Mouse (Mus musculus): ENCODE measurements around the gene Sp6. TPM values are rescaled to one million over a fixed set of nuclear protein-coding genes. Genes with fewer than 3 reads are reported as not detected.
A peak's percentile ranks its signal among the peaks of the same experiment; 100 is the strongest.

The Sp6 gene
- polyA plus RNA-seq, 1 experiment = 7.6 TPM

DNA sequence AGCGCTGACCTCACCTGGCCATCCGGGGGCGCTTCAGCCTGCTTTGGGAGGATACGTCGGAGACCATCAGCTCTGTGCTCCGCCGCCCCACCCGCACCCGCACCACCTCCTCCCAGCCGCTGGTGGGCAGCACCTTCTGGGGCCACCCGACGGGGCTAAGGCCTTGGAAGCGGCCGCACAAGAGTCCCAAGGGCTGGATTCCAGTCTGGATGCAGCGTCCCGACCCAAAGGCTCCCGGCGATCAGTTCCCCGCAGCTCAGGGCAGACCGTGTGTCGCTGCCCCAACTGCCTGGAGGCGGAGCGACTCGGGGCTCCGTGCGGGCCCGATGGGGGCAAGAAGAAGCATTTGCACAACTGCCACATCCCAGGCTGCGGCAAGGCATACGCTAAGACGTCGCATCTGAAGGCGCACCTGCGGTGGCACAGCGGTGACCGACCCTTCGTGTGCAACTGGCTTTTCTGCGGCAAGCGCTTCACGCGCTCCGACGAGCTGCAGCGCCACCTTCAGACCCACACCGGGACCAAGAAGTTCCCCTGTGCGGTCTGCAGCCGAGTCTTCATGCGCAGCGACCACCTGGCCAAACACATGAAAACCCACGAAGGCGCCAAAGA, 8.8 kb downstream of the Sp6 start:
- peak; percentile 50 for DNase-seq (ENCODE audit: low spot score)

- peak; percentile 50 for DNase-seq (ENCODE audit: low spot score)
Observed at GRCm38 (mm10) chr11:97024977-97025376, 11.8 kb downstream of the Sp6 start.

DNA sequence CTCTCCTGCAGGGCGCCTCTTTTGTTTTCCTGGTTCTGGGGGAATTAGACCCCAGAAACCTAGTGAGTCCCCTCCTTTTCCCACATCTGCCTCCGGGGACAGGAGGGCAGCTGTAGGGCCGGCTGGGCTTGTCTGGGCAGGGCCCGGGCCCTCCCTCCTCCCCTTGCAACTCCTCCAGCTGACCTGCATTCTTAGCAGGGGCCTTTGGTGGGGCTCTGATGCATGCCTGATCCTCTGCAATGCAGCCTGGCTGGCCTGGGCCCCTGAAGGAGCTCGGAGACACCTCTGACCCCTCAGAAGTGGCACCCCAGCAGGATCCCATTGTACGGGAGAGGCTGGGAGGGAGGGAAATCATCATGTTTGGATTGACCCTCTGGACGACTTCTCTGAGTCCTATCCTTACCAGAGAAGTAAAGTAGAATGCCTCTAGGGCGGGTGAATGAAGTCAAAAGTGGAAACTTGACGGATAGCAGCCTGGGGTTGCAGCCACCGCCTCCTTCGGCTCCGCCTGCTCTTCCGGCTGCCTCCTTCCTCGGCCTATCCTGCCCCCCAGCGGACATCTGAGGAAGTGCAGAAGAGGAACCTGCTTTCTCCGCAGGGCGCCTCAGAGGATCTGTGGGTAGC, 12.6 kb downstream of the Sp6 start:
- DNase-seq (ENCODE audit: low spot score) = peak; percentile 68

GRCm38 (mm10) chr11:97029686-97030417, 16.7 kb downstream of the Sp6 start, which contains the start of gene Scrn2:
Gene Scrn2 (plus strand): TSS chr11:97029938.
- peak; percentile 76 for DNase-seq (ENCODE audit: low spot score)

DNA sequence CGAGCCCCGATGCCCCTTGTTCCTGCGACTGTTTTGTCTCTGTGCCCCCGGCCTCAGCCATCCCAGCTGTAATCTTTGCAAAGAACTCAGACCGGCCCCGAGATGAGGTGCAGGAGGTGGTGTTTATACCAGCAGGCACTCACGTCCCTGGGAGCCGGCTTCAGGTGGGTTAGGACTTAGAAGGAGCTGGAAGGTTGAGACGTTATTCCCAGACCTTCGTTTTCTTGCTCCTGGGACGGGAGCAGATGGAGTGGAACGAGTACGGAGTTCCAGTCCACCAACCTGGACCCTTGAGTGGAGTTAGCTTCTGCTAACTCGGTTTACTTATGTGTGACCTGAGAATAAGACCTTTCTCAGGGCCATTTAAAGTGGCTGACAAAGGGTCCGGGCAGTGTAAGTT, 17.2 kb downstream of the Sp6 start:
- no peak for DNase-seq (ENCODE audit: low spot score)

DNA sequence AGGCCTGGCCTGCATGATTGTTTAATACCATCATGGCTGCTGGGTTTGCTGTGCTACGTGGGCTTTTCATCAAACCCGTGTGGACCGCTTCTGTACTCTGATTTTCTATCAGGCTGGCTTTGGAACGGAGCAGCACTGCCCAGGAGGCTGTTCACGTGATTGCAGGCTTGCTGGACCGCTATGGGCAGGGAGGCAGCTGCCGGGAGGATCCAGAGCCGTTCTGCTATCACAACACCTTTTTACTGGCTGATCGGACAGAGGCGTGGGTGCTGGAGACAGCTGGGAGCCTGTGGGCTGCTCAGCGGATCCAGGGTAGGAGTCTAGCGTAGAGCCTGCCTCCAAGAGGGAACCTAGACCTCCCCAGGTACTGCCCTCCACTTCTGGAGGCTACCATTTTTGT, 18.8 kb downstream of the Sp6 start:
- no peak for DNase-seq (ENCODE audit: low spot score)

DNA sequence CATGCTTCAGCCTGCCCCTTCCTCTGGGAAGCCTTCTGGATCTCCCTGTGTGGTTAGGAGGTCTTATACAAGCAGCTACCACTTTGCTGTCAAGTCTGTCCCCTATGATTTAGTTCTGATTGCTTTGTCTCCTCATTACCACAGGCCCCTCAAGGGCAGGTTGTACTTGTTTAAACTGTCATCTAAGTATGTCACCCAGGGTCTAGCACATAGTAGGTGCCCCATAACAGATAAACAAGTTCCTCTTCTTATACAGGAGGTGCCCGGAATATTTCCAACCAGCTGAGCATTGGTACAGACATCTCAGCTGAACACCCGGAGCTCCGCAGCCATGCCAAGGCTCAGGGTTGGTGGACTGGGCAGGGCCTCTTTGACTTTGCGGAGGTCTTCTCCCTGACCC, 19.3 kb downstream of the Sp6 start:
- no peak for DNase-seq (ENCODE audit: low spot score)

GRCm38 (mm10) chr11:97033781-97034180, 20.6 kb downstream of the Sp6 start:
- no peak for DNase-seq (ENCODE audit: low spot score)

DNA sequence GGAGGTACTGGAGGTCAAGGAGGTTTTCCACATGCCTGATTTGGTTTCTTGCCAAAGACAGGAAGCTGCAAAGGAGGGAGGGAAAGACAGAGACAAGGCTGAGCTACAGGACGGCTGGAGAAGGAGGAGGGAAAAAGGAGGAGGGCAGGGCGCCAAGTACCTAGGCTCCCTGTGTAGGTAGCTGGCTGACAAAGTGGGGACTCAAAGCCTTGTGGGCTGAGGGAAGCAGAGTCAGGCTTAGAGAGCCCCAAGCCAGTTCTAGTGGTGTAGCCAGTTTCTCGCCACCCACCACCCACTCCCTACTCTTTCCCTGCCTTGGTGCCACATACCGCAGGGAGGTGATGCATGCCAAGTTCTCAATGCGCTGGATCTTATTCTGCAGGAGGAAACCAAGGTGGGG, 22.9 kb downstream of the Sp6 start:
- no peak for DNase-seq (ENCODE audit: low spot score)

DNA sequence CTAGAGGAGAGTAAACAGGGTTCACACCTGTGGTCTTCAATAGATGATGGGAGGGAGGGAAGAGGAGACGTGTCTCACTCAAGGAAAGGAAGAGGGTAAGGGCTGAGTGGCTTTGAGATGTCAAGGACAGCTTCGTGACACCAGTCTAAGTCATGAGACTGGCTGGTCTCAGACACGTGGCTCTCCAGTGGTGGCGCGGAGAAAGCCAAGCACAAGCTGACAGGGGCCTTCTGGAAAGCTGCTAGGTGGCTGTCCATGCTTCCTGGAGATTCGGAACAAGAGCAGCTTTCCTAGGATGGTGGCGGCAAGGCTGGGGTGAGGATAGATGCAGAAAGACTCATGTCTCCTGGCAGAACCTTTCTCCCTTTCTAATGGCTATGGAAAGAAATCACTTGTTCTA, 25.7 kb downstream of the Sp6 start:
- DNase-seq (ENCODE audit: low spot score) = no peak

DNA sequence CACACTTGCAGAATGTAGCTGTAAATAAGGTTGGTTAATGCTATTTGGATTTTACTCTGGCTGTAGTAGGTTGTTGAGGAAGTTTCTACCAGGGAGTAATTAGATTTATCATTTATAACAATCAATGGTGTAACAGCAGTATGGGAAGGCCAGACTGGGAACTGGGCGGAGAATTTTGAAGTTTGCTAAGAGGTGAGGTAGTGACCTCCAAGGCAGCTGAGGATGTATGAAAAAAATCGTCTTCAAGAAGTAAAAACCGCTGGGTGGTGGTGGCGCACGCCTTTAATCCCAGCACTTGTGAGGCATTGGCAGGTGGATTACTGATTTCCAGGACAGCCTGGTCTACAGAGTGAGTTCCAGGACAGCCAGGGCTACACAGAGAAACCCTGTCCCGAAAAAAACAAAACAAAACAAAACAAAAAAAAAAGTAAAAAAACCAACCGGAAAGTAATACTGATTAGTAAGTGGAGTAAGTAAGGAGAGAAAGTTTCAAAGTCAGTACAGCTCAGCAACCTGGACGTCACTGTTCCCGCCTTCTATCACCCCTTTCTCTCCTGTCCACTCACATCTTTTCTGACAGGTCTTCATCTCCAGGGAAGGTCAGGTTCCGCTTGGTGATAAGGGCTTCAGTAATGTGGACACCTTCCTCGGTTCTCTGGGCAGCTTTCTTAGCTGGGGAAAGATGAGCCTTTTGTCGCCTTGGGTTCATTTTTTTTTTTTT, 27.3 kb downstream of the Sp6 start:
- no peak for DNase-seq (ENCODE audit: low spot score)

GRCm38 (mm10) chr11:97041022-97041899, 28.1 kb downstream of the Sp6 start, which contains the start of the genes Lrrc46 and Mrpl10:
Gene Lrrc46 (minus strand): TSS chr11:97041407.
Gene Mrpl10 (plus strand): TSS chr11:97041560.
- peak; percentile 77 for DNase-seq (ENCODE audit: low spot score)

GRCm38 (mm10) chr11:97044902-97045301, 31.7 kb downstream of the Sp6 start:
- no peak for DNase-seq (ENCODE audit: low spot score)

DNA sequence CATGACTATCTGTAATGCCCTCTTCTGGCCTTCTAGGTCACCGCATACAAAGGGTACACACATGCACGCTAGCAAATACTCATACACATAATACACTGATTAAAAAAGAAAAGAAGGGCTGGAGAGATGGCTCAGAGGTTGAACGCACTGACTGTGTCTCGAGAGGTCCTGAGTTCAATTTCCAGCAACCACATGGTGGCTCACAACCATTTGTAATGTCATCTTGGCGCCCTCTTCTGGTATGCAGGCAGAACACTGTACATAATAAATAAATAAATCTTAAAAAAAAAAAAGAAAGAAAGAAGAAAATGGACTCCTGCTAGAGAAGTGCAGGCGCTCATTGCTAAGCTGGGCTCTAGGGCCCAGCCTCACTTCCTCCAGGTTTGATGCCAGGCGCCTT, 32.7 kb downstream of the Sp6 start:
- no peak for DNase-seq (ENCODE audit: low spot score)

GRCm38 (mm10) chr11:97048090-97048650, 35.0 kb downstream of the Sp6 start:
- no peak for DNase-seq (ENCODE audit: low spot score)

- no peak for DNase-seq (ENCODE audit: low spot score)
Observed at GRCm38 (mm10) chr11:97049492-97050085, 36.4 kb downstream of the Sp6 start.

GRCm38 (mm10) chr11:97050216-97050943, 37.2 kb downstream of the Sp6 start, which contains the start of gene Osbpl7:
Gene Osbpl7 (plus strand): TSS chr11:97050628.
- peak; percentile 56 for DNase-seq (ENCODE audit: low spot score)

DNA sequence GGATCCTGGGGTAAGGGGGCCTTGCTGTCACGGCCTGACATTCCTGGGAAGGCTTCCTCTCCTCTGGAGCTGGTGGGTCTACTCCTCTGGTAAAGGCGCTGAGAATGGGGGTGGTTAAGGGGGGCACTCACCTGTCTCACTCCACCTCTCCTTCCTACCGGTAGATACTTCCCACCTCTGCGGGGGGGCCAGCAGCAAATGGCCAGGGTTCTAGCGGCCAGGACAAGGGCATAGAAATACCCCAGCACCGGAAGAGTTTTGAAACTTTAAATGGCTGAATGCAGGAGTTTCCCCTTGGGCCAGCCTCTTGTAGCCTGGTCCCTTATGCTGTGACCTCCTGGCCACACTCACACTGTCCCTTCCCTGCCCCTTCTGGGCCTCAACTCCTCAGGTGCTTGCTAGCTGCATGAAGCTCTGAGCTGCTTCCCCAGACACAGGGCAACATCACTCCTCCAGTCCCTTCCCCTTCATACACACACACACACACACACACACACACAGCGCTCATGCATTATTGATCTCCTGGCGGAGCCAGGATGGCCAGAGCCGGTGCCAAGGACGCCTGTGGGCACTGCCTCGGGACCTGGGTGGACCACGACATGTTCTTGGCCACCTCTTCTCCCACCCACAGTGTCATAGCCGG, 37.9 kb downstream of the Sp6 start:
- no peak for DNase-seq (ENCODE audit: low spot score)

- DNase-seq (ENCODE audit: low spot score) = no peak
Observed at GRCm38 (mm10) chr11:97052219-97052646, 39.0 kb downstream of the Sp6 start.

Data from urinary bladder, adult 2 months (tissue).